Mouse (Mus musculus) C2C12 (cell line): Measurements from ENCODE around the gene Frmd4a.

Source experiments
- CTCF ChIP-seq: IDR thresholded peaks from one replicate; pipeline ENCODE4 v1.5.1; 2011; ENCODE audit not compliant: control insufficient read depth, insufficient read depth, insufficient read length
- MYOD1 ChIP-seq: IDR thresholded peaks from one replicate; pipeline ENCODE4 v1.6.1; 2011; ENCODE audit warnings: low read depth; ENCODE audit not compliant: control insufficient read depth, insufficient read length
- USF1 ChIP-seq: IDR thresholded peaks from one replicate; pipeline ENCODE4 v1.6.1; 2011; ENCODE audit warnings: low read depth, mild to moderate bottlenecking, control low read depth, moderate library complexity

DNA sequence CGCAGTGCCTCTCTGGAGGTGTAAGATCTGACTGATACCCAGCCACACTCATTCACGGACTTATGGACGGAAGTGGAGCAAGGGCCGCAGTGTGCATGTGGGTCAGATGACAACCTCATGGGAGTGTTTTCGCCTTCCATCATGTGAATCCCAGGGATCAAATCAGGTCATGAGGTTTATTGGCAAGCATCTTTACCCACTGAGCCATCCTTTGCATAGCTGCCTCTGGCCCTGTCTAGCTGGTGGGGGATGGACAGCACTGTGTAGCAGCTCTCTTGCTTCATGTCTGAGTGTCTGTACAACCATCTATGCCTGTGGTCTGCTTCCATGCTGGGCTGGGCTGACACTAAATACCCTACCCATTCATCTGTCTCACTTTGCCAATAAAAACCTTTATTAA is 443.4 kb downstream of the Frmd4a start:
- TF ChIP-seq CTCF (no peak), MYOD1 (no peak), USF1 (no peak)
